Mouse (Mus musculus) lung, postnatal 0 days (tissue): ENCODE data around the gene Dpp6.

Source experiments
- CTCF ChIP-seq: IDR thresholded peaks from 2 replicates; pipeline ENCODE4 v1.5.1; 2016; ENCODE audit warnings: antibody characterized with exemption, mild to moderate bottlenecking
- EP300 ChIP-seq: IDR thresholded peaks from 2 replicates; pipeline ENCODE4 v1.6.1; 2016; ENCODE audit warnings: antibody characterized with exemption, mild to moderate bottlenecking, control low read depth

- no peak for TF ChIP-seq EP300
- no peak for TF ChIP-seq CTCF
Observed at GRCm38 (mm10) chr5:27656101-27656500, 839.1 kb downstream of the Dpp6 start.
